Mouse (Mus musculus): ENCODE results near the gene Bach2.

Gene Bach2

GRCm38 (mm10) chr4:32425641-32426040 lies 187.0 kb downstream of the Bach2 start:
- no peak for DNase-seq (ENCODE audit: low spot score in 2 of 2)

GRCm38 (mm10) chr4:32426779-32427577 lies 188.4 kb downstream of the Bach2 start:
- no peak for DNase-seq (ENCODE audit: low spot score in 2 of 2)

- DNase-seq (ENCODE audit: low spot score in 2 of 2): peak in 1 of 2 experiments; percentile 9
These were observed 190.1 kb downstream of the Bach2 start for GRCm38 (mm10) chr4:32428738-32429137.

GRCm38 (mm10) chr4:32430136-32430535 lies 191.5 kb downstream of the Bach2 start:
- peak in 1 of 2 experiments; percentile 10 for DNase-seq (ENCODE audit: low spot score in 2 of 2)

GRCm38 (mm10) chr4:32430981-32431380 lies 192.4 kb downstream of the Bach2 start:
- no peak for DNase-seq (ENCODE audit: low spot score in 2 of 2)

- DNase-seq (ENCODE audit: low spot score in 2 of 2): no peak
These were observed 193.7 kb downstream of the Bach2 start for GRCm38 (mm10) chr4:32432271-32432781.

- DNase-seq (ENCODE audit: low spot score in 2 of 2): no peak
These were observed 194.3 kb downstream of the Bach2 start for GRCm38 (mm10) chr4:32432945-32433344.

- DNase-seq (ENCODE audit: low spot score in 2 of 2): no peak
These were observed 196.0 kb downstream of the Bach2 start for GRCm38 (mm10) chr4:32434612-32435011.

GRCm38 (mm10) chr4:32439974-32440739 lies 201.6 kb downstream of the Bach2 start:
- DNase-seq (ENCODE audit: low spot score in 2 of 2): peak in 1 of 2 experiments; percentile 11

- peak in 1 of 2 experiments; percentile 11 for DNase-seq (ENCODE audit: low spot score in 2 of 2)
These were observed 202.1 kb downstream of the Bach2 start for GRCm38 (mm10) chr4:32440740-32441072.

- DNase-seq (ENCODE audit: low spot score in 2 of 2): no peak
These were observed 206.1 kb downstream of the Bach2 start for GRCm38 (mm10) chr4:32444671-32445196.

GRCm38 (mm10) chr4:32447850-32448249 lies 209.2 kb downstream of the Bach2 start:
- DNase-seq (ENCODE audit: low spot score in 2 of 2): no peak

GRCm38 (mm10) chr4:32461986-32462385 lies 223.4 kb downstream of the Bach2 start:
- DNase-seq (ENCODE audit: low spot score in 2 of 2): no peak

GRCm38 (mm10) chr4:32463065-32463464 lies 224.5 kb downstream of the Bach2 start:
- no peak for DNase-seq (ENCODE audit: low spot score in 2 of 2)

- DNase-seq (ENCODE audit: low spot score in 2 of 2): no peak
These were observed 225.9 kb downstream of the Bach2 start for GRCm38 (mm10) chr4:32464540-32464939.

- DNase-seq (ENCODE audit: low spot score in 2 of 2): no peak
These were observed 227.4 kb downstream of the Bach2 start for GRCm38 (mm10) chr4:32466031-32466430.

GRCm38 (mm10) chr4:32477977-32478660 lies 239.5 kb downstream of the Bach2 start:
- DNase-seq (ENCODE audit: low spot score in 2 of 2): no peak

GRCm38 (mm10) chr4:32479231-32479630 lies 240.6 kb downstream of the Bach2 start:
- no peak for DNase-seq (ENCODE audit: low spot score in 2 of 2)

GRCm38 (mm10) chr4:32479801-32480700 lies 241.4 kb downstream of the Bach2 start:
- DNase-seq (ENCODE audit: low spot score in 2 of 2): no peak

- DNase-seq (ENCODE audit: low spot score in 2 of 2): peak in 1 of 2 experiments; percentile 24
These were observed 242.9 kb downstream of the Bach2 start for GRCm38 (mm10) chr4:32481366-32482055.
